Mouse (Mus musculus) ovary, postnatal 36 days (tissue): ENCODE data around the gene Dusp10.

Source experiments
- DNase-seq: peaks from one replicate; pipeline ENCODE4 v3.0.0; 2022; ENCODE audit warnings: low spot score, mixed read lengths

Gene Dusp10

GRCm38 (mm10) chr1:184030070-184030802, 17.1 kb downstream of the Dusp10 start:
- no peak for DNase-seq

- DNase-seq = no peak
These were observed 19.7 kb downstream of the Dusp10 start for GRCm38 (mm10) chr1:184032682-184033389.

- peak; percentile 80 for DNase-seq
These were observed 20.4 kb downstream of the Dusp10 start for GRCm38 (mm10) chr1:184033390-184034010.

- peak; percentile 97 for DNase-seq
These were observed 21.0 kb downstream of the Dusp10 start, which contains the start of gene 1700056E22Rik for GRCm38 (mm10) chr1:184034011-184034557. TSS of gene 1700056E22Rik (minus strand) at chr1:184034301.

- peak; percentile 20 for DNase-seq
These were observed 21.7 kb downstream of the Dusp10 start for GRCm38 (mm10) chr1:184034741-184035181.

- no peak for DNase-seq
These were observed 22.3 kb downstream of the Dusp10 start for GRCm38 (mm10) chr1:184035346-184035903.

GRCm38 (mm10) chr1:184037802-184038201, 24.7 kb downstream of the Dusp10 start:
- DNase-seq = no peak

GRCm38 (mm10) chr1:184039301-184039700, 26.2 kb downstream of the Dusp10 start:
- no peak for DNase-seq

- no peak for DNase-seq
These were observed 27.1 kb downstream of the Dusp10 start for GRCm38 (mm10) chr1:184040181-184040580.

GRCm38 (mm10) chr1:184040906-184041305, 27.8 kb downstream of the Dusp10 start:
- DNase-seq = no peak

- DNase-seq = peak; percentile 59
These were observed 28.9 kb downstream of the Dusp10 start for GRCm38 (mm10) chr1:184041778-184042573.

GRCm38 (mm10) chr1:184042745-184043144, 29.6 kb downstream of the Dusp10 start:
- no peak for DNase-seq

GRCm38 (mm10) chr1:184043391-184043790, 30.3 kb downstream of the Dusp10 start:
- no peak for DNase-seq

GRCm38 (mm10) chr1:184046070-184046677, 33.1 kb downstream of the Dusp10 start:
- no peak for DNase-seq

GRCm38 (mm10) chr1:184047818-184048217, 34.7 kb downstream of the Dusp10 start:
- no peak for DNase-seq

- no peak for DNase-seq
These were observed 35.7 kb downstream of the Dusp10 start for GRCm38 (mm10) chr1:184048675-184049418.

- DNase-seq = no peak
These were observed 38.2 kb downstream of the Dusp10 start for GRCm38 (mm10) chr1:184051286-184051685.

- no peak for DNase-seq
These were observed 38.7 kb downstream of the Dusp10 start for GRCm38 (mm10) chr1:184051824-184052223.

GRCm38 (mm10) chr1:184052331-184052730, 39.2 kb downstream of the Dusp10 start:
- DNase-seq = no peak

GRCm38 (mm10) chr1:184053141-184053540, 40.0 kb downstream of the Dusp10 start:
- no peak for DNase-seq
